Mouse (Mus musculus) brain, embryonic 14.5 days (tissue): ENCODE results near the gene Gapdh. TPM values are rescaled to one million over a fixed set of nuclear protein-coding genes. Genes with fewer than 3 reads are reported as not detected.

Experiments
- DNase-seq: peaks from one replicate; pipeline ENCODE4 v3.0.0-alpha.2; 2011; ENCODE audit warnings: low read depth
- CTCF ChIP-seq: fragments of 200-500 bp; IDR thresholded peaks from 2 replicates; pipeline ENCODE4 v1.5.1; 2012; ENCODE audit warnings: inconsistent platforms, mild to moderate bottlenecking, moderate library complexity, borderline replicate concordance; ENCODE audit not compliant: insufficient read depth, insufficient read length; ENCODE audit errors: extremely low read depth
- POLR2A ChIP-seq: fragments of 200-500 bp; IDR thresholded peaks from 2 replicates; pipeline ENCODE4 v1.6.1; 2012; ENCODE audit warnings: mild to moderate bottlenecking, inconsistent platforms, borderline replicate concordance; ENCODE audit not compliant: poor library complexity, insufficient read depth, insufficient read length, severe bottlenecking; ENCODE audit errors: extremely low read depth
- polyA plus RNA-seq: library from polyadenylated mRNA; depleted of rRNA; stranded (reverse); fragments of >200 nt; gene quantifications from 2 replicates; pipeline ENCODE4 v1.2.3, GENCODE M21; 2012; rRNA removed

The Gapdh gene
- polyA plus RNA-seq, 1 experiment = 2,343 TPM

- TF ChIP-seq CTCF (no peak), POLR2A (no peak)
- no peak for DNase-seq
Observed at GRCm38 (mm10) chr6:125128724-125129123, 37.5 kb downstream of the Gapdh start.

GRCm38 (mm10) chr6:125119387-125119786 lies 46.9 kb downstream of the Gapdh start:
- no peak for TF ChIP-seq POLR2A
- TF ChIP-seq CTCF = no peak
- no peak for DNase-seq

GRCm38 (mm10) chr6:125112553-125112952 lies 53.7 kb downstream of the Gapdh start:
- TF ChIP-seq POLR2A (no peak), CTCF (no peak)
- DNase-seq = no peak

Other genes with a start within 250 kb of the Gapdh start
- gene Ptms, start 246.4 kb downstream of the Gapdh start, polyA plus RNA-seq = 2,630 and 3,258 TPM in 2 replicates
- 551 and 626 TPM in 2 replicates for gene Mlf2, start 235.1 kb downstream of the Gapdh start, polyA plus RNA-seq
- gene Cops7a, start 200.9 kb downstream of the Gapdh start, polyA plus RNA-seq = 130 and 170 TPM in 2 replicates
- 49.8 and 68.1 TPM in 2 replicates for gene Pianp, start 169.8 kb downstream of the Gapdh start, polyA plus RNA-seq
- gene Zfp384, start 157.3 kb downstream of the Gapdh start, polyA plus RNA-seq = 107 and 118 TPM in 2 replicates
- gene Ing4, start 126.7 kb downstream of the Gapdh start, polyA plus RNA-seq = 127 and 169 TPM in 2 replicates
- gene Acrbp, start 116.8 kb downstream of the Gapdh start, polyA plus RNA-seq = 29.5 and 32.6 TPM in 2 replicates
- 1.0 and 1.2 TPM in 2 replicates for gene Lpar5, start 98.5 kb downstream of the Gapdh start, polyA plus RNA-seq
- 69.8 and 142 TPM in 2 replicates for gene Chd4, start 70.5 kb downstream of the Gapdh start, polyA plus RNA-seq
- gene Nop2, start 34.6 kb downstream of the Gapdh start, polyA plus RNA-seq = 32.6 and 34.6 TPM in 2 replicates
- 29.9 TPM in 2 replicates for gene Iffo1, start 21.2 kb downstream of the Gapdh start, polyA plus RNA-seq
- 169 and 213 TPM in 2 replicates for gene Ncapd2, start 25.2 kb upstream of the Gapdh start, polyA plus RNA-seq
- gene Mrpl51, start 25.3 kb upstream of the Gapdh start, polyA plus RNA-seq = 48.9 and 54.4 TPM in 2 replicates
- gene Vamp1, start 49.1 kb upstream of the Gapdh start, polyA plus RNA-seq = 19.9 and 22.3 TPM in 2 replicates
- 2.7 and 3.1 TPM in 2 replicates for gene Tapbpl, start 65.4 kb upstream of the Gapdh start, polyA plus RNA-seq
- gene Cd27, start 70.5 kb upstream of the Gapdh start, polyA plus RNA-seq = 0.15 and 0.24 TPM in 2 replicates
- not detected in 2 replicates for gene Tuba3a, start 119.6 kb upstream of the Gapdh start, polyA plus RNA-seq
- 14.2 and 20.7 TPM in 2 replicates for gene Ltbr, start 147.4 kb upstream of the Gapdh start, polyA plus RNA-seq
- 0.54 and 0.62 TPM in 2 replicates for gene Scnn1a, start 154.2 kb upstream of the Gapdh start, polyA plus RNA-seq
- 18.5 and 19.4 TPM in 2 replicates for gene Tnfrsf1a, start 182.9 kb upstream of the Gapdh start, polyA plus RNA-seq
- 0.13 and 0.23 TPM in 2 replicates for gene Plekhg6, start 214.3 kb upstream of the Gapdh start, polyA plus RNA-seq